Mouse (Mus musculus) testis, adult 2 months (tissue): ENCODE measurements at regions not wholly inside any gene's neighbourhood (a gene's known extent, or its start where the extent isn't known, plus 50 kb on each side); places are given as distances from the start of the nearest gene placed in this dataset.

ENCODE experiments used
- CTCF ChIP-seq: fragments of 200-500 bp; IDR thresholded peaks from 2 replicates; pipeline ENCODE4 v1.5.1; 2012; ENCODE audit warnings: low read depth, mild to moderate bottlenecking, inconsistent platforms, low read length, moderate library complexity; ENCODE audit not compliant: control insufficient read depth, insufficient read depth, insufficient replicate concordance
- POLR2A ChIP-seq: fragments of 200-500 bp; IDR thresholded peaks from 2 replicates; pipeline ENCODE4 v1.6.1; 2012; ENCODE audit warnings: low read depth, mild to moderate bottlenecking, inconsistent platforms, low read length, moderate library complexity; ENCODE audit not compliant: control insufficient read depth

DNA sequence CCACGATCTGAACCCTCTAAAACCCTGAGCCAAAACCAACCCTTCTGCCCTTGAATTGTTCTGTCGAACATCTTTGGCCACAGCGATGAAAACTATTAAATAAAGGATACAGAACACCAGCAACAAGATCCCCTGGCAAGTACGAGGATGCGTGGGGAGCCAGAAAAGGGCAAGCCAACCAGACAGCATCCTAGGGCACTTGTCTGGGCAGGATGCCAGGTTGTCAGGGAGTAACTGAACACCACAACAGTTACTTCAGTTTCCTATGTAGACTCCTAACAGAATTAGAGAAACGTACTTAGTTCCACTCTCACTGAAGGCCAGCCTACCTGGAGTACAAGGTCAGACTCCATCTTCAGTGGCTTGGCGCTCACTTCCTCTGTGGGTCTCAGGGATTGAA lies 138.4 kb upstream of the Med14 start:
- TF ChIP-seq POLR2A (no peak), CTCF (no peak)
